Mouse (Mus musculus) thymus, postnatal 0 days (tissue): Measurements from ENCODE around the gene Hmx2. TPM values are rescaled to one million over a fixed set of nuclear protein-coding genes. Genes with fewer than 3 reads are reported as not detected.
A peak's percentile ranks its signal among the peaks of the same experiment; 100 is the strongest.

Experiments used
- DNase-seq: peaks from one replicate; pipeline ENCODE4 v3.0.0-alpha.2; 2015; ENCODE audit warnings: low spot score
- polyA plus RNA-seq: library from polyadenylated mRNA; unstranded; fragments of >200 nt; fragmentation: Nextera tagmentation; extraction: Ambion mirVana; gene quantifications from 2 replicates; pipeline ENCODE4 v1.2.1, GENCODE M21; 2015

Hmx2 gene
- 0.08 TPM in 1 of 2 replicates, not detected in the other for polyA plus RNA-seq

DNA sequence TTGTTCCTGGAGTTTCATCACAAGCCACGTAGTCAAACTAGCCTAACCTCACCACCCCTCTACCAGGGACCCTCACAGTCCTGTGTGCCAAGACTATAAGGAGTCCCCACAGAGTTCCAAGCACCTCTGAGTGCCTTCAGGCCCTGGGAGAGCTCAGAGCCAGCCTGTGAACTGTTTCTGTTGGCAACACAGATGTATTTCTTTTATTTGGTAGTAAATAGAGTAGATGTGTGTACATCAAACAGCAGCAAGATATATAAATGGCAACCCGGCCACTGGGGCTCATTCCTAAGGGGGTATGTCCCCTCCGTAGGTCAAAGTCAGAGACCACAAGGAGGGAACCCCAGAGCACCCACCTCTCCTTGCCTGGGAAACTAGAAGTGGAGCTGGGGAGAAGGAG is at the start of gene Hmx2:
Hmx2 (plus strand) TSS at position 301 of the 400 bp plus-strand sequence.
- no peak for DNase-seq

- no peak for DNase-seq
These were observed 44.8 kb upstream of the Hmx2 start for GRCm38 (mm10) chr7:131503739-131504138.

DNA sequence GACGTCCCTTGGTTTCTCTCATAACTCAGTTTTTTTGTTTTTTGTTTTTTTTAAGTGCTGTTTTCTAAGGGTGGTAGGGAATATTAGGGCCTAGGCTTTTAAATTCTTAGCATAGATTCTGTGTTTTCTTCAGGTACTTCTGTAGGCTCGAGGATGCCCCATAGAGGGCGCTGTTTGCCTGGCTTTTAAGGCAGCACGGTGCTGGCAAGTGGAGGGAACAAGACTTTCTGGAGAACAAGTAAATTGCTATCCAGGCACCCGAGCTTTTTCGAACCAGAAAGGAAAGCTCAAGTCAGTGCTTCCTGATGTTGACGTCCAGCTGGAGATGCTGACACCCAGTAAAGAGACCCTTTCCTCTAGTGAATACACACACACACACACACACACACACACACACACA is 8.6 kb upstream of the Hmx2 start:
- DNase-seq: peak; percentile 70

DNA sequence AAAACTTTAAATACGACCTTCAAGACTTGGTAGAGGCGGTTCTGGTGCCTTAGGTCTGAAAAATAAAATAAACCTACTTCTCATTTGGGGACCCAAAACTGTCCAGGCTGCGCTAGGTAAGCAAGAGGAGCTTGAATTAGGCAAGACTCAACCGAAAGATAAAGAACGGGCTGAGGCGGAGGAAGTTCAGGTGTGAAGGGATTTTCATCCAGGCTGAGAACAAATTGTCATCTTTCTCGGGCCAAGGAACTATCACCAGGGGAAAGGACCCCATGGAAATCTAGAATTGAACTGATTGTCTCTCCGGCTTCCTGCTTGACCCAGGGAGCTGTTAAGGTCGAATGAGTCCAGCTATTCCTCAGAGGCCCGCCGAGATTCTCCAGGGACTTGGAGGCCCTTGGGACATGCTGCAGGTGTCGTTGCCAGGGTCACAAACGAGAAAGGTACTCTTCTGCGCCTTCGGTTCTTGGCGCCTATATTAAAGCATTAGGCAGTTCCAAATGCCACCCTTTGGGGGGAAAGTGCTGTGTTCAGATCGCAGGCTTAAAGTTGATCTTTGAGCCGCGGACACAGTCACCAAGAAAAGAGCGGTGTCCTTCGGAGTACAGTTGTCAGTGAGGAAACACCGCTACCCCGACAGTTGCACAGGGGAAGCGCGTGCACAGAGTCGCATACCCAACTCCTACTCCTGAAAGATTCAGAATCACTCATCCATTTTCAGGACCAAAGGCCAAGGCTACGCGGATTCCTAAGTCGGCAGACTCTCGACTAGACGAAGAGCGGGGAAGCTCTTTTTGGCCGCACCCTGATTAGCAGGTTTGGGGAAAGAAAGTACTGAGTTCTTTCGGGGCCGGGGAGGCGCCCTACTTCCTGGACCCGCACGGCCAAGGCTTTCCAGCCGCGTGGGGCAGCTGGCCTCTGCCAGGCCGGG is 7.1 kb upstream of the Hmx2 start:
- DNase-seq: no peak

GRCm38 (mm10) chr7:131542115-131542871 is 6.3 kb upstream of the Hmx2 start, which contains the start of gene Hmx3:
Hmx3 (plus strand) TSS chr7:131542867.
- no peak for DNase-seq

DNA sequence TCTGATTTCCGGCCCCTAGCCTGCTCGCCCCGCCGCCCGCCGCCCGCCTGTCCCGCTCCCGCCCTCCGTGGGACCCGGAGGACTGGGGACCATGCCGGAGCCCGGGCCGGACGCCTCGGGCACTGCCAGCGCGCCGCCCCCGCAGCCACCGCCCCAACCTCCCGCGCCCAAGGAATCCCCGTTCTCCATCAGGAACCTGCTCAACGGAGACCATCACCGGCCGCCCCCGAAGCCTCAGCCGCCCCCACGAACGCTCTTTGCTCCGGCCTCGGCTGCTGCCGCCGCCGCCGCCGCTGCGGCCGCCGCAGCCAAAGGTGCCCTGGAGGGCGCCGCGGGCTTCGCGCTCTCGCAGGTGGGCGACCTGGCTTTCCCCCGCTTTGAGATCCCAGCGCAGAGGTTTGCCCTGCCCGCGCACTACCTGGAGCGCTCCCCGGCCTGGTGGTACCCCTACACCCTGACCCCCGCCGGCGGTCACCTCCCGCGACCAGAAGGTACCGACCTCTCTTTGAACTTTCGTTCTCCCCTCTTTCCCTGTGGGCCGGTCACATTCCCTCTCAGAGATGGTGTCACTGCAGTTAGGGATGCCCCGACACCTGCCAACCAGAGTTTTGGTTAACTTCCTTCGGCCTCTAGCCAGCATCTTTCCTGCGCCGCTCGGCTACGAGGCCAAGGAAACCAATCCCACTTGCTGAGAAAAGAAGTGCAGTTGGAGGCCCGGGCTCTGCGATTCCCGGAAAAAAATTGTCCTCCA is 5.5 kb upstream of the Hmx2 start:
- DNase-seq: no peak

DNA sequence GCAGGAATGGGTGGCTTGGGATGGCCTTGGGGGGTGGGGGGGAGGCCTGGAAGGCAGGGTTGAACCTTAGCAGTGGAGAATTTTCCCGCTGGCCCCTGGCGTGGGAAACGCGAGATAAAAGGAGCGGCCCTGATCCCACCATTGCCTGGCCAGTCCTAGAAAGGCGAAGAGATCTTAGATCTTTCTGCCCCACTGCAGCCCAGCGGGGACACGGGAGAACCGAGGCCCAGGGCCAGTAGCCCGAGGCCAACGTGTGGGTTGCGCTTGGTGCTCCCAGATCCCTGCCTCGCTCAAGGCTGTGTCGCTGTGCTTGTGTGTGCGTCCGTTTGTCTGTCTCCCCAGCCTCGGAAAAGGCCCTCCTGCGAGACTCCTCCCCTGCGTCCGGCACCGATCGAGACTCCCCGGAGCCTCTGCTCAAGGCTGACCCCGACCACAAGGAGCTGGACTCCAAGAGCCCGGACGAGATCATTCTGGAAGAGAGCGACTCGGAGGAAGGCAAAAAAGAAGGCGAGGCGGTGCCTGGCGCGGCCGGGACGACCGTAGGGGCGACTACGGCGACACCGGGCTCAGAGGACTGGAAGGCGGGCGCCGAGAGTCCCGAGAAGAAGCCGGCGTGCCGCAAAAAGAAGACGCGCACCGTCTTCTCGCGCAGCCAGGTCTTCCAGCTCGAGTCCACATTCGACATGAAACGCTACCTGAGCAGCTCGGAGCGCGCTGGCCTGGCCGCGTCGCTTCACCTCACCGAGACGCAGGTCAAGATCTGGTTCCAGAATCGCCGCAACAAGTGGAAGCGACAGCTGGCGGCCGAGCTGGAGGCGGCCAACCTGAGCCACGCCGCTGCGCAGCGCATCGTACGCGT is 4.7 kb upstream of the Hmx2 start:
- no peak for DNase-seq

GRCm38 (mm10) chr7:131544871-131545270 is 3.7 kb upstream of the Hmx2 start:
- no peak for DNase-seq

DNA sequence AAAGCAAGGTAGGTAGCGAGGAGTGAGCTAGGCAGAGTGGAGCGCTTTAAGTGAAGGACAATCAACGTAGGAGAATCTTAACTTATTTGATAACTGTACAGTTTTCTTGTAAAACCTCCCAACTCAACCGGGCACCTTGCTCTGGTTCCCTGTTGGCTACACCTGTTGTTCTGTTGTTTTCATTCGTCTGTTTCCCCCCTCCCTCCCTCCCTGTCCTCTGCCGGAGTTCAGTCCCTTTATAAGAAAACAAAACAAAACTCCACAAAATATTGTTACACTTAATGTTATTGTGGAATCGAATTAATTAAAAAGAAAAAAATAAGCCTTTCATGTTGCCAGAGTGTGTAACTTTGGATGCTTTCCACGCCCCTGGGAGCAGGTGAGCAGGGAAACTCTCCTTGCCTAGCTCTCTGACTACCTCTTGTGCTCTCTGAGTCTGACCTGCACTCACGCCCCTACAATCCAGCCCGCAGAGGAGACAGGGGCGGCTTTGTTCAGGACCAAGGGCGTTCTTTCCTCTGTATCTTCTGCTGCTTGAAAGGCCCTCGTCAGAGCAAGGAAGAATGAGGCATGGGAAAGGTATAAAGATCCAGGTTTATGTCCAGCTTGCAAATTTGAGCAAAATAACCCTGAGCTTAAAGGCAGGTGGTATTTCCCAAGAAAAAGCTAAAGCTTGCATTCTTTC is 2.7 kb upstream of the Hmx2 start:
- DNase-seq: no peak

DNA sequence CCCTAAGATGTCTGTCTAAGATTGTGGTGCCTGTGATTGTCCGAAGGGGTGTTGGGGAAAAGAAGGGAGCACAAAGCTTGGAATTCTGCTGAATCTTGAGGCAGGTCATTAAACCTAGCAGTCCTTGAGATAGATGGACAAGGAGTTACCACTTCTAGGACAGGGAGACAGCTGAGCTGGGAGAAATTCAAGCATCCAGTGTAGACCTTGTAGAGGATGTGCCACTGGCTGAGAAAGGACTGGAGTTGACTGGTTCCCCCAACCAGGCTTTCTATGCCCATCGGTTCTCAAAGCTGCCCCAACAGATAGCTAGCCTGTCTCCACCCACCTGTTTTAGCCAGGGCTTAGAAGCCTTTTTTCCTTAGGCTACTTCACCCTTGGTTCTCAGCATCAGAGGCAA is 2.1 kb upstream of the Hmx2 start:
- DNase-seq: no peak

GRCm38 (mm10) chr7:131547481-131547880 is 1.1 kb upstream of the Hmx2 start:
- DNase-seq: no peak

DNA sequence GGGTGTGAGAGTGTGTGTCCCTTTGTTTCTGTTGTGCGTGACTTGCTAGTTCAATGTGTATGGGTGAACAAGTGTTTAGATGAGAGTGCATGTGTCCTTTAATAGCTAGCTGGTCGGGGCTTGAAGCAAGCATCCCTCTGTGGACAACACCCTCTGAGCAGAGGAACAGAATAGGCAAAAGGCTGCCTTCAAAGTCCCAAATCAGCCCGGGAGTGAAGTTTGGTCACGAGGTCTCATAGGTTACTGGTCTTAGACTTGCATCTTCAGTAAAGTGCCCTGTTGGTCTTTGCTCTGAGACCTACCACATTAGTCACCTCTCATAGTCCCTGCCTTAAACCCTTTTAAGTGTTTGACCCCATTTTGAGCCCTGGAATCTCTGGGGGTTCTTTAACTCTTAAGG is 2.9 kb downstream of the Hmx2 start:
- no peak for DNase-seq

DNA sequence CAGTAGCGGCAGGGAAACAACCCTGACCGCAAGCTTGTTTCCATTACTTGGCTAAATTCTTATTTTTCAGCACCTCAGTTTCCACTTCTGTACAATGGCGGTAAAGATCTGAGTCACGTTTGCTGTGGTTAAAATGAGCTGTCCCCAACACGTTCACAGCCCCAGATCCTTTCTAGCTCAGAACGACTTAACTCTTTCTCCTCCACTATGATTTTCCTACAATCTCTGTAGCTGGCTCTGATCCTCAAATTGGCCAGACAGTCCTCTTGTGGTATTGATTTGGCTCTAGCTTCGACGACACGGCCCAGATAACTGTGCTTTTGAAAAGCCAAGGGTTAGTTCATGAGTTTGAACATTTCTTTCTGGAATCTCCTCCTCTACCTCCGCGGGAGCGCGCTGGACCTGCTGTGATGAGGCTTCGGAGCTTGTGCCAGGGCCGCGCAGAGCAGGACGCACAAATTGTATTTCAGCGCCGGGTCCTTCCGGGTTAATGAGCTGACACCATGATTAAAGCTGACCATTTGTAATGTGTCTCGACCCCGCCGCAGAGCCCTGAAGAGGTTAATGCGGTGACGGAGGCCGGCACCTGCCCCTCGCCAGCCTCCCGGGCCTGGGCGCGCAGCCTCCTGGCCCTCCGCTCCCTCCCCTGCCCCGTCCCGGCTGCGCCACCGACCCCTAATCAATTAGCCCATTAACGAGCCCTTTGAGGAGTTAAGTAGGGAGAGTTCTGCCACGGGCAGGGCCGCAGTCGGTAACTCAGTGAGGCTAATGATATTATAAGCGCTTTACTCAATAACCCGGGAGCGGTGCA is 3.6 kb downstream of the Hmx2 start:
- no peak for DNase-seq

DNA sequence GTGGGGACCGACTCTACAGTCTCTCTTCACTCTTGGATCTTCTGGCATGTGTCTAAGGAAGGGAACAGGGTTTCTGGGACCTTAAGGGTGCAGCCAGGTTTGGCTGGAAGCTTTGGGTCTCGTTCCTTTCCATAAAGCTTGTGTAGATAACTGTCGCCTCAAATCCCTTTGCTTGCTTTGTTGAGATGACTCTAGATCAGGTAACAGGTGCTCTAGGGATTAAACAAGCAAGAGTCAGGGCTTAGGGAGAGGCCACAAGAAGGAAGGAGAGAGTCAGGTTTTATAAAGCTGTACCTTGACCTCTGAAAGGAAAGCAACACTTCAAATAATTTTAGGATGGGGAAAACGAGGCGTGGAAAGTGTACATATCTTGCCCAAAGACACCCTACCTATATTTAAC is 4.2 kb downstream of the Hmx2 start:
- DNase-seq: no peak

DNA sequence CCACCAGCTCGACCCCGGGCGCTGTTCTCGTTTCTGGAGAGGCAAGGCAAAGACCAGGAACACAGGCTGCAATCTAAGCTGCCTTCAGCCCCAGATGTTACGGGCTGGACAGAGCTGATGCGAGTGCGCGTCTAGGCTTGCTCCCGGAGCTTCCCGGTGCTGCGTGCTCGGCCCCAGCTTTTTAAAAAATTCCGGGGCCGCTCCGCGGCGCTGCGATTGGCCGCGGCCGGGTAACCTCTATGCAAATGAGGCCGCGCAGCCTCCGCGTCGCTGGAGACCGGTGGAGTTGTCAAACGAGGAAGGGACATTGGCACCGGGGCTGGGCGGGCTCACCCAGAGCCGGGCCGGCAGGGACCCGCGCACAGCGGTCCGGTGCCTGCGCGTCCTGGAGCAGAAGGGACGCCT is 5.2 kb downstream of the Hmx2 start:
- peak; percentile 44 for DNase-seq

- no peak for DNase-seq
These were observed 6.0 kb downstream of the Hmx2 start for GRCm38 (mm10) chr7:131554341-131555180.

DNA sequence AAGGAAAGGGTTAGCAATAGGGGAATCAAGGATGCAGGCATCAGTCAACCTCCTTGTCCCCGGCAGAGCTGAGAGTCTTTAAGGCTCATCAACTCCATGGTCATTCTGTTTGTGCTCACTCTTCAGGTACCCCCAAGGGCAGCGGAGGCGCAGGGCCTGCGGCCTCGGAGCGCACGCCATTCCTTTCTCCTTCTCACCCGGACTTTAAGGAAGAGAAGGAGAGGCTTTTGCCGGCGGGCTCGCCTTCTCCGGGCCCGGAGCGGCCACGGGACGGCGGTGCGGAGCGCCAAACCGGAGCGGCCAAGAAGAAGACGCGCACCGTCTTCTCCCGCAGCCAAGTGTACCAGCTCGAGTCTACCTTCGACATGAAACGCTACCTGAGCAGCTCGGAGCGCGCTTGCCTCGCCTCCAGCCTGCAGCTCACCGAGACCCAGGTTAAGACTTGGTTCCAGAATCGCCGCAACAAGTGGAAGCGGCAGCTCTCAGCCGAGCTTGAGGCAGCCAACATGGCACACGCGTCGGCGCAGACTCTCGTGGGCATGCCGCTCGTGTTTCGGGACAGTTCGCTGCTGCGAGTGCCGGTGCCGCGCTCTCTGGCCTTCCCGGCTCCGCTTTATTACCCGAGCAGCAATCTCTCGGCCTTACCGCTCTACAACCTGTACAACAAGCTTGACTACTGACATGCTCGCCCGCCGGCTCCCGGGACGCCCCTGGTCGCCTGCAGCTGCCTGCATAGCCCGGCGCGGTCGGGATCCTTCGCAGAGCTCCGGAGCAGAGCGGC is 6.9 kb downstream of the Hmx2 start:
- no peak for DNase-seq
